Mouse (Mus musculus) T-helper 2 cell (primary cell): ENCODE data around the gene Snx17.

Source experiments
- in situ Hi-C: fragments of 300-600 bp; cut with MboI, MseI; formaldehyde crosslinking; loops from one replicate; pipeline ENCODE4 v1.15.1; 2025; ENCODE audit warnings: high pct_unique_total_duplicates

Gene Snx17

DNA sequence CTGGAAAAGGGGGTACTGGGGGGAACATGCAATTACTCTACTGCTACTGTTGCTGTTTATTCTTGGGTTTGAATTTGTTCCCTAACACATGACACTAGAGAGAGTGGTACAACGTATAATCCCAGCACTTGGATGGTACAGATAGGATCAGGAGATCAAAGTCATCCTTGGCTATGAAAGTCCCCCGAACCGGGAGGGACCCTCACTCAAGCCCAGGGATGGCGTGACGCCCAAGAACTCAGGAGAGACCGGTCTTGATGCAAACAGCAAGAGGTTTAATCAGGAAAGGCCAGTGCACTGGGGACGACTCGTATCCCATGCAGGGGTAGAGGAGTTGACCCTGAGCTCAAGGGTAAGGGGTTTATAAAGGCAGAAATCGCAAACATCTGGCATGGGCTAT lies 29.7 kb downstream of the Snx17 start:
- in situ Hi-C loops: no loop called here

DNA sequence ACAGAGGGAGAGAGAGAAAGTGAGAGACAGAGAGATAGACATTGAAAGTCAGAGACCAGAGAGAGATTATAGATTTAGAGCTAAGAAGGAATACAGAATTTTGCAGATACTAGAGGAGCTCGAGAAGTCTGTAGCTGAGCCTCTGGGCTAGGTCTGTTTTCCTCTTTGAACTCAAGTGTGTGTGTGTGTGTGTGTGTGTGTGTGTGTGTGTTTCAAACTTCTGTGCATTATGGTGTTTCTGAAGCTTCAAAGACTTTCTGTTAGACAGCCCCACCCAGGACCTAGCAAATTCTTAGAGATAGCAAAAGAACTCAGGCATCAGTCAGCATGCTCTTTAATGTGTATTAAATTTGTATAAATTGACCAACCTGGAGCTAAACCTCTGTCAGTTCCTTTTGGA lies 33.6 kb downstream of the Snx17 start:
- in situ Hi-C loops: no loop called here

DNA sequence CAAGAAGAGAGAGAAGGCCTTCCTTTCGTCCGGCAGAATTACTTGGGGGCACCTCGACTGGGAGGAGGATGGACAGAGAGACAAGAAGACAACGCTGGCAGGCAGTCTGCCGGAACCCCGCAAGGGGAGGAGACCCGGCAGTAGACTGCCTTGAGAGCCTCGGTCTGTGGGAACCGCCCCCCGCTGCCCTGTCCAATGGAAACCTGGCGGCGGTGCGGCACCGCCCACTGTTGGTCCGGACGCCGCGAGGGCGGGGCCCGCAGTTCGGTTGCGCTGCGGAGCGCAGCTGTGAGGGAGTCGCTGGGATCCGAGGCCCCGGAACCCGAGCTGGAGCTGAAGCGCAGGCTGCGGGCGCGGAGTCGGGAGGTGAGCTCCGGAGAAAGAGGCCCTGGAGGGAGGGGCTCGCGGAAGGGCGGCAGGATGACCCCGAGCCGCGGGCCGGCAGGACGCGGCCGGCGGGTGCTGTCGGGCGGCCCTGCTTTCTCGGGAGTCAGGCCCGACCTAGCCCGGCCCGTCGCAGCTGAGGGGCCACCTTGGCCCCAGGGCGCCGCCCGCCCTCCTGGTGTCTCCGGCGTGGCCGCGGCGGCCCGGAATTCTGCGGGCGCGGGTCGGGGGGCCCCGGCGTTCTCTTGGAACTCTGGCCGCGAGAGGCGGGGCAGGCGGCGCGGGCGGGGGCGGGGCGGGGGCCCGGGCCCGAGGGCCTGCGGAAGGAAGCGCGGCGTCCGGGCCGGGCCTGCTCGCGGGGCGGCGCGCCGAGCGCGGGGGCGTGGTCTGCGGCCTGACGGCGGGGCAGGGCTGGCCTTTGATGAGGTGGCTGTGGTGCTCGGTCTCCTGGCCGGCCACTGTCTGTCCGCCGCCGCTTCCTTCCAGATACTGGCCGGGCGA lies 47.9 kb downstream of the Snx17 start, which contains the start of the genes Nrbp1 and Gm9970:
Nrbp1 (plus strand) TSS at position 228 of the 885 bp plus-strand sequence.
Gm9970 (minus strand) TSS at position 596 of the 885 bp plus-strand sequence.
- in situ Hi-C loops: no loop called here

DNA sequence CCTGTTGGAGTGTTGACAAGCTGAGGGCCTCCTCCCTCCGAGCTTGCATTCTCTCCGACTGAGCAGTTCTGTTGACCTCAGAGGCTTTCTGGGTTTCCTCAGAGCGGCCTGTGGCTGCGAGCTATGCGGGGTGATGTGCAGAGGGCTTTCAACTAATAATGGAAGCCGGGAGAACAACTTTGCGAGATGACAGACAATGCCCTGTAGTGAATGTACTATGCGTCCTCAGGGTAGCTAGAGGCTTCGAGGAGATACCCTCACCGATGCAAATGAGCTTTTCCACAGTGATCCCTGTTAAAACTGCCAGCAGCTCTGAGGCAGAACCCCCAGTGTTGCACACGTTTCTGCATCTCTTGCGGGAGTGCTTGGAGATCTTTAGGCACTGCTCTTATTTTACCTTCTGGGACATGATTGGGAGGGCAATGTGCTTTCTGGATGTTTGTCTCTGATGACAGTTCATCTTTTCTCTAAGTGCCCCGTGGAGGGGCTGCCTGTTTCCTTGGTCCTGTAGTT lies 48.6 kb downstream of the Snx17 start:
- in situ Hi-C loops: no loop called here

DNA sequence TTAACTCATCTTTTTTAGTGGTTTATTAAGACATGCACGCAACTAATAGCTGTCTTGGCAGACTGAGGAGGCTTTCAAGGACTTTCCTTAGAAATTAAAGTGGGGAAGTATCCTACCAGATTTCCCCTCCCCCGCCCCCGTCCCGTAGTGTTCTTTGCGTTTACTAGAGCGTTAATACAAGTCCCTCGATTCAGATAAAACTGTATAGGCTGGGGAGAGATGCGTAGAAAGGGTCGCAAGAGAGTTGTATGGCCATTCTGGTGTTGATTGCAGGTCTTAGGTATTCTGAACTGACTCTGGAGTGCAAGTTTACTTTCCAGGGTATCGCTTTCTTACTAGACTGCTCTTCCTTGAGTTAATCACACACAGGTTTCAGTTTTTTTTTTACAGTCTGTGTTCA lies 49.2 kb downstream of the Snx17 start:
- in situ Hi-C loops: no loop called here
